In genomic region chr2:166145031-166145430, GRCm38 (mm10) we compare ENCODE assay signal across 15 mouse cellular contexts. TPM values are rescaled to one million over a fixed set of nuclear protein-coding genes. Genes with fewer than 3 reads are reported as not detected.
DNase-seq lines count a peak whose midpoint lies in the region; ATAC-seq and TF ChIP-seq lines count a peak whose summit lies in the region.
"Had no signal": no experiment of that assay in that cellular context is flagged by ENCODE, and none has a peak within 500 bp of the region (broad histone marks: within the 10 kb centered on the region; RNA-seq: fewer than 3 reads in every experiment).

No protein-coding gene starts in this region.

- 0 out of 2 replicates have a peak overlapping the region, but pooled peaks have one; percentile 27 for H3K9ac ChIP-seq in intestine, embryonic 16.5 days (ENCODE audit: low read depth, low read length)
- no peak overlapping the region for H3K9ac ChIP-seq in intestine, postnatal 0 days (ENCODE audit: low read depth, low read length)
- no peak overlapping the region for H3K9ac ChIP-seq in midbrain, embryonic 15.5 days
- H3K9ac ChIP-seq: forebrain, embryonic 13.5 days; heart, embryonic 15.5 days; liver, embryonic 13.5 days had no signal

- TF ChIP-seq CTCF in intestine, postnatal 0 days (IDR thresholded peaks at IDR 0.05; ENCODE audit: low read depth): no peak

- H3K4me3 ChIP-seq in intestine, embryonic 16.5 days (ENCODE audit: low read length): no peak overlapping the region
- no peak overlapping the region for H3K4me3 ChIP-seq in intestine, postnatal 0 days (ENCODE audit: low read depth, low read length)
- no peak overlapping the region for H3K4me3 ChIP-seq in midbrain, embryonic 10.5 days
- no peak overlapping the region for H3K4me3 ChIP-seq in midbrain, embryonic 15.5 days
- H3K4me3 ChIP-seq in limb, embryonic 10.5 days: no peak overlapping the region
- H3K4me3 ChIP-seq: forebrain, embryonic 13.5 days; heart, embryonic 15.5 days; liver, embryonic 13.5 days had no signal

- H3K4me2 ChIP-seq in intestine, embryonic 16.5 days (ENCODE audit: low read depth, low read length): no peak overlapping the region
- H3K4me2 ChIP-seq in intestine, postnatal 0 days (replicated peaks; ENCODE audit: low read depth): no peak overlapping the region
- no peak overlapping the region for H3K4me2 ChIP-seq in midbrain, embryonic 15.5 days
- H3K4me2 ChIP-seq: forebrain, embryonic 13.5 days; heart, embryonic 15.5 days; liver, embryonic 13.5 days had no signal

- no peaks in the 10 kb centered on the region for H3K9me3 ChIP-seq in intestine, embryonic 16.5 days (ENCODE audit: control insufficient read depth, low read length)
- no peaks in the 10 kb centered on the region for H3K9me3 ChIP-seq in intestine, postnatal 0 days (ENCODE audit: control insufficient read depth)
- H3K9me3 ChIP-seq in midbrain, embryonic 10.5 days (replicated peaks): no peaks in the 10 kb centered on the region
- no peaks in the 10 kb centered on the region for H3K9me3 ChIP-seq in midbrain, embryonic 15.5 days
- H3K9me3 ChIP-seq in limb, embryonic 10.5 days (replicated peaks): no peaks in the 10 kb centered on the region
- H3K9me3 ChIP-seq: forebrain, embryonic 13.5 days; heart, embryonic 15.5 days; liver, embryonic 13.5 days had no signal

- H3K36me3 ChIP-seq in intestine, embryonic 16.5 days (ENCODE audit: control insufficient read depth, insufficient read depth, low read length): no peaks in the 10 kb centered on the region
- no peaks in the 10 kb centered on the region for H3K36me3 ChIP-seq in intestine, postnatal 0 days (ENCODE audit: control insufficient read depth, insufficient read depth)
- peaks cover 18% of the 10 kb centered on the region for H3K36me3 ChIP-seq in midbrain, embryonic 10.5 days
- H3K36me3 ChIP-seq in midbrain, embryonic 15.5 days (replicated peaks): no peaks in the 10 kb centered on the region
- H3K36me3 ChIP-seq in limb, embryonic 10.5 days: peaks cover 71% of the 10 kb centered on the region
- H3K36me3 ChIP-seq: G1E; heart, embryonic 15.5 days; liver, embryonic 13.5 days had no signal

- DNase-seq in midbrain, embryonic 10.5 days (ENCODE audit: low spot score): no peak
- no peak for DNase-seq in limb, embryonic 10.5 days (ENCODE audit: low spot score)
- peak; percentile 76 for DNase-seq in lung, postnatal 36 days
- no peak for DNase-seq in urinary bladder, adult 2 months (ENCODE audit: low spot score)
- DNase-seq: cerebellum, adult 9-11 months; gastrocnemius, postnatal 36 days; liver, embryonic 13.5 days; midbrain, embryonic 14.5 days had no signal

- WGBS in intestine, embryonic 16.5 days: 86% methylated on average over 8 of the region's 8 CpGs
- 88% methylated on average over 8 of the region's 8 CpGs for WGBS in intestine, postnatal 0 days
- 83% methylated on average over 8 of the region's 8 CpGs for WGBS in midbrain, embryonic 10.5 days
- WGBS in midbrain, embryonic 15.5 days: 78% methylated on average over 8 of the region's 8 CpGs
- 88% methylated on average over 8 of the region's 8 CpGs for WGBS in limb, embryonic 10.5 days

- no peaks in the 10 kb centered on the region for H3K27me3 ChIP-seq in intestine, embryonic 16.5 days (replicated peaks; ENCODE audit: control insufficient read depth, insufficient read depth, low read length)
- H3K27me3 ChIP-seq in intestine, postnatal 0 days (replicated peaks; ENCODE audit: control insufficient read depth, insufficient read depth, low read length): no peaks in the 10 kb centered on the region
- no peaks in the 10 kb centered on the region for H3K27me3 ChIP-seq in midbrain, embryonic 10.5 days (ENCODE audit: low read depth, poor library complexity, severe bottlenecking)
- H3K27me3 ChIP-seq in midbrain, embryonic 15.5 days (replicated peaks): no peaks in the 10 kb centered on the region
- H3K27me3 ChIP-seq in limb, embryonic 10.5 days (ENCODE audit: low read depth, poor library complexity, severe bottlenecking): no peaks in the 10 kb centered on the region
- H3K27me3 ChIP-seq: forebrain, embryonic 13.5 days; heart, embryonic 15.5 days had no signal

- H3K4me1 ChIP-seq in intestine, embryonic 16.5 days (ENCODE audit: control insufficient read depth, insufficient read depth, low read length): peaks cover 73% of the 10 kb centered on the region
- peaks cover 29% of the 10 kb centered on the region for H3K4me1 ChIP-seq in intestine, postnatal 0 days (replicated peaks; ENCODE audit: control insufficient read depth, insufficient read depth, low read length)
- H3K4me1 ChIP-seq in midbrain, embryonic 10.5 days: peaks cover 76% of the 10 kb centered on the region
- H3K4me1 ChIP-seq in midbrain, embryonic 15.5 days: peaks cover 22% of the 10 kb centered on the region
- H3K4me1 ChIP-seq in limb, embryonic 10.5 days: peaks cover 85% of the 10 kb centered on the region
- H3K4me1 ChIP-seq: liver, embryonic 13.5 days had no signal

- H3K27ac ChIP-seq in intestine, embryonic 16.5 days (ENCODE audit: low read length): no peak overlapping the region
- H3K27ac ChIP-seq in intestine, postnatal 0 days (ENCODE audit: low read depth, low read length): no peak overlapping the region
- peak overlapping the region; percentile 25; the same call in 1 of the 2 replicates for H3K27ac ChIP-seq in midbrain, embryonic 10.5 days (replicated peaks)
- H3K27ac ChIP-seq in midbrain, embryonic 15.5 days: no peak overlapping the region
- peak overlapping the region; percentile 27 for H3K27ac ChIP-seq in limb, embryonic 10.5 days
- H3K27ac ChIP-seq: forebrain, embryonic 13.5 days; heart, embryonic 15.5 days; liver, embryonic 13.5 days had no signal

- no peak for ATAC-seq in intestine, embryonic 16.5 days
- no peak for ATAC-seq in intestine, postnatal 0 days
- no peak for ATAC-seq in midbrain, embryonic 15.5 days (replicated peaks)
- ATAC-seq: forebrain, embryonic 13.5 days; inflammation-experienced regulatory T-cells, adult 6 months had no signal

RNA-seq across cellular contexts. Expression of gene Sulf2, which starts 10.4 kb away (rescaled TPM):
- polyA plus RNA-seq in intestine, embryonic 16.5 days (2015; fragmentation: Nextera tagmentation; extraction: Ambion mirVana): 68.4 and 76.3 TPM in 2 replicates
- polyA plus RNA-seq in intestine, postnatal 0 days (2015; fragmentation: Nextera tagmentation; extraction: Ambion mirVana): 66.0 and 66.4 TPM in 2 replicates
- polyA plus RNA-seq in midbrain, embryonic 10.5 days (2016; fragmentation: Nextera tagmentation; extraction: Ambion mirVana): 62.5 and 74.5 TPM in 2 replicates
- 106 and 108 TPM in 2 replicates for polyA plus RNA-seq in midbrain, embryonic 15.5 days (2015; fragmentation: Nextera tagmentation; extraction: Ambion mirVana)
- polyA plus RNA-seq in limb, embryonic 10.5 days (2016; fragmentation: Nextera tagmentation; extraction: Ambion mirVana): 157 and 188 TPM in 2 replicates
- polyA plus RNA-seq in urinary bladder, adult 2 months (2012; rRNA removed): 78.8 and 93.4 TPM in 2 replicates
- polyA plus RNA-seq: G1E had no signal

Comparison
In these comparisons a context has a peak if more than half of its experiments do, and no peak if none do; other contexts are left out.
1. H3K27ac ChIP-seq: peak in midbrain, embryonic 10.5 days (single experiment) and limb, embryonic 10.5 days (single experiment); none in intestine, embryonic 16.5 days (single experiment), intestine, postnatal 0 days (single experiment) and midbrain, embryonic 15.5 days (single experiment).